Mouse (Mus musculus): Measurements from ENCODE around the gene Csk.

DNA sequence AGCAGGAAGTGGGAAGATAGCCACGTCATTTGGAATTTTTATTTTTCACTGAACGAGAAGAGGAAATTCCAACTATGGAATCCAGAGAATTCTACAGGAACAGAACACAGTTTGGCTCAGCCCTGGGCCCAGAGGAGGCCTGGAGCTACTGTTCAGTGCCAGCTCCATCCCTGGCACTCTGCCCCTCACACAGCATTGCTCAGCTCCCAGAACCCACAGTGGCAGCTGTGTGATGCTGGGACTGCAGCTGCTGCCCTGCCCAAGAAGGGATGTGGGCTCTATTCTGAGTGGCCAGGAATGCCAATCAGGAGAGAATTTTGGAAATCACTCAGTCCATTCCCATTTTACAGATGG, 52.1 kb downstream of the Csk start:
- TF ChIP-seq CTCF (IDR thresholded peaks at IDR 0.05; ENCODE audit: borderline replicate concordance, insufficient read depth, low read length) (no peak), POLR2A (IDR thresholded peaks at IDR 0.05; ENCODE audit: low read depth, low read length) (no peak)

Measured in embryonic fibroblast, embryonic 13.5 days (primary cell).